Mouse (Mus musculus) cerebellum, adult 18-20 months (tissue): ENCODE measurements around the gene Erg.

Experiments used
- DNase-seq, 2 experiments: peaks; one replicate each; pipeline ENCODE4 v3.0.0; 2021

The Erg gene

GRCm38 (mm10) chr16:95384590-95385148 lies 201.7 kb downstream of the Erg start:
- no peak for DNase-seq

GRCm38 (mm10) chr16:95382251-95382650 lies 204.1 kb downstream of the Erg start:
- DNase-seq = no peak

DNA sequence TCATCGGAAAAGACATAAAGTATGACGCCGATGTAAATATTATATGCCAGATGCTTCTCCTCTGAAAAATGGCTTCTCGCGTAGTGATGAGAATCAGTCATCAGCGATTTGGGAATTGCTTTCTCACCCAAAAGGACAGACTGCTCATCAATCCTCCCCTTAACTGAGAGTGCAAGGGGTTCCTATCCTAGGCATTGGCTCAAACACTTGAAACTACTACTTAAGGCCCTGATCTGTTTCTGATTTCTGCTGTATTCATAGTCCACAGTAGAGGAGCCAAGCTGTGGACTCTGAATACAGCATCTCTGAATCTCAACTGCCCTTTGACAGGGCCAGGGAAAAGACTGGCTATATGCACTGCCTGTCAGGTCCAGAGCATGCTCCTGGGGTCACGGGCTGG lies 209.6 kb downstream of the Erg start:
- no peak for DNase-seq

DNA sequence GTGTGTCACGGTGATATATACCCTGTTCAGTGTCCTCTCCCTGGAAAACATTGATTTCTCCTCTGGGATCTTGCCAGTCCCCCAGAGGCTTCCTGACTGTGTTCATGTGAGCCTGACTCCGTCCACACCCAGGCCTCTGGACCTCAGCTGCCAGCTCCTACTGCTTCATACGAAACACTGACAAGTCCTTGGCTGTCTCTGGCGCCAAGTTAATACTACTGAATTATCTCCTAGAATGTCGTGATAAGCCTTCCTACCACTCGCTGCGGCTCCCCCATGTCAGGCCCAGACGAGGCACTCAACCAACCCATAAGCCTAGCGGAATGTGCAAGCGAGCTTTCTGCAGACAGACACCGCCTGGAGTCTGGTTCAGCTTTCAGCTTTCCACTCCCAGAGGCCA lies 210.0 kb downstream of the Erg start:
- no peak for DNase-seq

DNA sequence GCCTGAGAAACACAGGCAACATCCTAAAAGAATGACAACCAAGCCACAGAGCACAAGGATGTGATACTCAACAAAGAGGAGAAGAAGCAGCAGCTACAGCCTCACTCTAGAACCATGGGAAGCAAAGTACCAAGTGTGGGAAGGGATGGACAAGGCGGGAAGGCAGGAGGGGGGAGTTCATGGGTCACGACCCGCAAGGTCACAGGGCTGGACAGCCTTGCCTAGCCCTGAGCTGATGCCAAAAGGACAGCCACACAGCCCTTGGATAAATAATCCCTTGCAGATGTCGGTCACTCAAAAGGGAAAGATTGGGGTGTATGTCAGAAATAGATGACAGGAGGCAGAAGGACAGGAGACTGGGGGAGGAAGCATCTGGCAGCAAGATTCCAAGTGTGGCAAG lies 211.7 kb downstream of the Erg start:
- no peak for DNase-seq

DNA sequence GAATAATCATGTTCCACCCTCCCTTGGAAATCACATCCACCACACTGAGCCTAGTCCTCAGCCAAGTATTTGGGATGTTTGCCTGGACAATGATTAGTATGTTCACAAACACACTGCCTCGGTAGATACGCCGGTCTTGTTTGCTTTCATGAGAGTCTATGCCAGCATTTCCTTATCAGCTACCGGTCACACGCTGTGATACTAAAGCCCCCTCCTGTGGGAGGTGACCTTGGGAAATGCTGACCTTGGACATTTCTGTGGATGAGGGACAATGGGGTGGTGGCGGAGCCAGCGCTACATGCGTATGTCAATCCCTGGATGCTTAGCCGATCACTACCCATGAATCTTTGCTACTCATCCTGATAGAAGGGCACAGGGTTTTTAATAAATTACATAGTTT lies 213.4 kb downstream of the Erg start:
- no peak for DNase-seq

DNA sequence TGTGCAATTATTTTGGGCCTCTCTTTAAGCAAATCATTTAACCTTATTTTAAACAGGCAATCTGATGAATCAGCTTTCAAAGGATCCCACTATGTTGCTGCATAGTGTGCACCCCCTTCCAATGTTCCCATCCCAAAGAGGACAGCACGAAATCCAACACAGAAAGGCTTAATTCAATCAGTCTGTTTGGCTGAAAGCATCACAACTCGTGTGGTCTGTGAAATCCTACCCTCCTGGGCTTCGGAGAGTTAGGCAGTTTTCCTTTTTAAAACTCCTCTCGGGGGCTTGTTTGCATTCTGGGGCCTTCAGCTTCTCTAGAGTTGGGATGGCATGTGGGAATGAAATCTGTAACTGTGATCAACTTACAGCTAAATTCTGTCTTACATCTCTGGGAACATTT lies 214.7 kb downstream of the Erg start:
- DNase-seq = no peak

DNA sequence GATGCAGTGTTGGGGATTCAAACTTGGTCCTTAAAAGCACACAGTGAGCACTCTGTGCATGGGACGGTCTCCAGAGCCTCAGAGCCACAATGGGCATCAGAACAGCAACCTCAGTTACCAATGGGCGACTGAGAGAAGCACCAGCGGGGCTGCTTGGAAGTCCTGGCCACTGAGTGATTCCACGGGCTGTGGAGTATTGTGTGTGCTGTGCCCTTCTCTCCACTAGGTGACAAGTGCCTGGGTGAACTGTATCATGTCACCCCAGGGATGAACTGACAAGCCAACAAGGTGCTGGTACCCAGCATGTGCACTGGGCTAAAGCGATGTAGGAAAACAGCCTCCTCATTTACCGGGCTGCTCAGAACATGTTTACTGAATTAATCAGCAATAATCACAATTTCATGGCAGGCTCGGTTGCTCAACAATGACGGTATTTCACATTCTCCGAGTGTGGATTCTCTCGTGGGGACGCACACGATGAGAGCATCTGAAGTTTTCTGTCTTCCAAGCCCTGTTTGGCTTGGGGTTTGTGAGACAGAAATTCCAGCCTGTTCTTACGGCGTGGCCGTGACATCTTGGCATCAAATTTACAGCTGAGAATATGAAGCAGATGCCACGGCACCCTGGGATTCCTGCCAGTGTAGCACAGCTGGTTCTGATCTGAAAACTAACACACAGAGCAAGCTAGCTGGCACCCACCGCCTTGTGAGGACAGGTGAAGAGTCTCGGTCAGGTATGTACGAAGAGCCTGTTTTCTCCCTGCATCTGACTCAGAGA lies 219.2 kb downstream of the Erg start:
- DNase-seq = no peak

GRCm38 (mm10) chr16:95365214-95365613 lies 221.2 kb downstream of the Erg start:
- DNase-seq = peak; percentile 12 to 15

DNA sequence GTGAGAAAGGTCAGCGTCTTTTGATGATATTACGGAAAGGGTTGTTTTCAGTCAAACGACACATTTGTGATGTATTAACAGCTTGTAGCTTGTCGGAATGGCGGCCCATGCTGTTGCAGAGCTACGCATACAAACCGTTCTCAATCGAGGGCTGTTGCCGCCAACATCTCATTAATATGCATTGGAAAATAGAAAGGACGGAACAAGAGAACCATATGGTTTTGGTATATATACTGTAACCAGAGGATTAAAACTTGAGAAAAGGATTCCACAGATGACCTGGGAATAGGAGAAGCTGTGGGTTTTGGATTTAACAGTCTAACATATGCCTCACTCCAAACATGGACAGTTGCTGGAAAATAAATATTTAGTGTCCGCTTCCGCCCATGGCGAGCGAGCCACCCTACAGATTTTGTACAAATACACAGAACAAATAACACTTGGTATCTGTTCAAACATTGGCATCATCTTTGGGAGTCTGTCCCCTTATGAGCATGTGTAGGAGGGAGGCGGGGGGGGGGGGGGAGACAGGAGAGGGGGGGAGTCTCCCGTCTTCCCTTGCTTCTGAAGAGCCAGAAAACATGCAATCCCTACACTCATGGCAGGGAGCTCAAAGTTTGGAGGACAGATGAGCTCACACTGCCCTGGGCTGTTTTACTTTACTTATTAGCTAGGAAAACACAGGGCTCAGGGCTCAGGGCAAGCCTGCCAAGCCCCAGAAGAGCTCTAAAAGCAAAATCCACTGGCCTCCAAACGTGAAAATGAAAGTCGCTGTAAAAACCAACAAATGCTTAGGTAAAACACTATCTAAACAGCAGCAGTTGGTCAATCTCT lies 222.5 kb downstream of the Erg start:
- no peak for DNase-seq

- no peak for DNase-seq
Measured at GRCm38 (mm10) chr16:95361950-95362349, 224.4 kb downstream of the Erg start.

GRCm38 (mm10) chr16:95360940-95361489 lies 225.4 kb downstream of the Erg start:
- DNase-seq = no peak

DNA sequence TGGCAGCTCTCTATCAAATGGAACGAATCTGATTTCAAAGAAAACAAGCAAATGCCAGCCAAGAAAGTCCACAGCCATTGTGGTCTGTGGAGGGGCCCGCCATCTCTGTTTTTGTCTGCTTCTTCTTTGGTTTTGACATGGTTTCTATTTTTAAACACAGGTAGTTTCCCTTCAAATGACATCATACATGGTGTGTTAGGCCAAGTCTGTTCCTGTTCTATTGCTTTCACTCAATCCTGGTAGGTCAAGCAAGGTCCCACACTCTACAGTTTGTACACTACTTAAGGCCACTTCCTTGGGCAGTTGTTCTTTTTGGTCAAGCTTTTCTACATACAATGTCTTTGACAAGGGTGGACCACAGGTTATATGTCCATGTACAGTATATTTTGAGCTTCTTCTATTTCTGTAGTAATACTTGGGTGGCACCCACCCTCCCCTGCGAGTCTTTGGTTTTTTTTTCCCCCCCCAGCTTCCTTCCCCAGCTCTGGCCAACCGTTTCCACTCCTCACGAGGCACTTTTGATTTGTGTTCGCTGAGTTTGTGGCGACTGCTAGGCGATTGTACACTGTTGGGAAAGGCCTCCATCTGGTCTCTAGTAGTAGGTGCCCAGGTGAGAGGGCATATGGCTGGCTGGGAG lies 226.1 kb downstream of the Erg start:
- no peak for DNase-seq

- DNase-seq = no peak
Measured at GRCm38 (mm10) chr16:95356962-95357955, 229.1 kb downstream of the Erg start.

GRCm38 (mm10) chr16:95353838-95354237 lies 232.6 kb downstream of the Erg start:
- no peak for DNase-seq

DNA sequence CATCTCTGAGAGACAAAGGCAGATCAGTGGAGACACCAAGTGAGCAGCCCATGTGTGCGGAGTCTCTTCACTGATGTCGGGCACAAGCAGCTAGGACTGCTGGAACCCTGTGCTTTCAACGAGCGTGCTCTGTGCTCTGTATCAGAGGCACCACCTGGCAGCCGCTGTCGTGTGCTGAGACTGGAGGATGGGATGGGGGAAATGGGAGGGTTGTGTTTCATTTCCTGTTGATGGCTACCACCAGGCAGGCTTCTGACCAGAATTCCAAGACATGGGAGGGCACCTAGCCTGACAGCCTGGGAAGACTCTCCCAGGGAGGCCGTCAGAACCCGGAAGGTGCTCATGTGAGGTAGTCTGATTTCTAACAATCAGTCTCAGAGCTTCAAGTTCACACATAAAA lies 234.1 kb downstream of the Erg start:
- DNase-seq = no peak

- DNase-seq = peak; percentile 64 to 65
Measured at GRCm38 (mm10) chr16:95350499-95350898, 235.9 kb downstream of the Erg start.

GRCm38 (mm10) chr16:95349745-95350144 lies 236.6 kb downstream of the Erg start:
- no peak for DNase-seq

DNA sequence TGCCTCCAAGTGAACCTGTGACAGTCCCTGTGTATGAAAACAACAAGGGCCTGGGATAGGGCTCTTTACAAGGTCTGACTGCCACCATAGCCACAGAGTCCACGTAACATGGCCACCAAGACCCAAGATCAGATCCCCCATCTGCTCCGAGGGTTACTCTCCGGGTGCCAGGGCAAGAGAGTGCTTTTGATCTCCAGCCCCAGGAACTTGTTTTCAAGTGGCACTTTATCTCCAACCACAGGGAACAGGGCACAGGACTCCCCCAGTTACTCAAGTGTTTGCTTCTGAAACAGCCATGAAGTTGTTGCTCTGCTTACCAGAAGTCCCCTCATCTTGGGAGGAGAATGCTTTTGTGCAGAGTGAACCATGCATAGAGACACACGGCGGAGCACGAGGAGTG lies 237.0 kb downstream of the Erg start:
- DNase-seq = no peak

DNA sequence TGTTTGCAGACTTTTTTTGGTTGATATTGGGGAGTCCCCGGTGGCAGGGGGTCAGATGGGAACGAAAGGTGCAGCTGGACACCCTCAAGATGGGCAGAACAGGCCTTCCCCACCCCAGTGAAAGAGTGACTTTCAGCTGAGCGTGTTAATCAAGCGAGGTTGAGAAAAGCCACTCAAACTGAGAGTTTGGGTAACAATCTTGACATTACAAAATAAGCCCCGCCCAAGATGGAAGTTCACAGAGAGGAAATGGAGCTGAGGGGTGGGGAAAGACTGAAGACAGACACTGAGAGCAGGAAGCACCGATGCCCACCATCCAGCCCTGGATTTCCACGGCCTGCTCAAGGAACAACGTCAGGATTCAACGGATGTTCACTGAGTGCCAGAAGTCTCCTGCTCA lies 237.8 kb downstream of the Erg start:
- no peak for DNase-seq

- DNase-seq = no peak
Measured at GRCm38 (mm10) chr16:95347202-95347601, 239.2 kb downstream of the Erg start.

DNA sequence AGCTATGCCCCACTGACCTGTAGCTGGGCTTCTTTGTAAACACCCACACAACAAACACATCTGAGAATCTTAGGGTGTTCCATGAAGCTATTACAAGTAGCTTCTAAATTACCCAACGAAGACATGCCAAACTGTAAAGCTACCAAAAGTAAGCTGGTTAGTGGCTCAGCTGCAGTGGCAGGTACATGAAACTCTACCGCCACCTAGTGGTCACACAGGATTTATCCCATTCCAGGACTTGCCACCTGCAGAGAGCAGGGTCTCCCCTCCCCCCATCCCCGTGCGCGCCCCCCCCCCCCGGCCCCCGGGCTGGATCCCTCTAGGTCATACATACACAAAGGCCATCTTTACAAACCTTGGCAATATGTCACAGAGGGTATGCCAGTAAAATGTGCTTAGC lies 240.5 kb downstream of the Erg start:
- DNase-seq = peak; percentile 65 to 77
